Mouse (Mus musculus) bone marrow macrophage, adult 2 months (primary cell): ENCODE measurements at regions not wholly inside any gene's neighbourhood (a gene's known extent, or its start where the extent isn't known, plus 50 kb on each side); places are given as distances from the start of the nearest gene placed in this dataset.

Experiments used
- H3K27ac ChIP-seq: 2 replicates; pipeline ENCODE4 v1.5.1; 2012; ENCODE audit warnings: low read depth, low read length; ENCODE audit not compliant: insufficient read depth
- H3K4me1 ChIP-seq: 2 replicates; pipeline ENCODE4 v1.6.1; 2012; ENCODE audit warnings: low read length; ENCODE audit not compliant: control insufficient read depth, insufficient read depth
- H3K4me3 ChIP-seq: 2 replicates; pipeline ENCODE4 v1.5.1; 2012; ENCODE audit warnings: mild to moderate bottlenecking, low read length, moderate library complexity; ENCODE audit not compliant: insufficient read depth
- CTCF ChIP-seq: IDR thresholded peaks from 2 replicates; pipeline ENCODE4 v1.5.1; 2012; ENCODE audit warnings: low read depth, mild to moderate bottlenecking, low read length, moderate library complexity
- POLR2A ChIP-seq: IDR thresholded peaks from 2 replicates; pipeline ENCODE4 v1.6.1; 2012; ENCODE audit warnings: mild to moderate bottlenecking, low read depth, low read length, borderline replicate concordance

DNA sequence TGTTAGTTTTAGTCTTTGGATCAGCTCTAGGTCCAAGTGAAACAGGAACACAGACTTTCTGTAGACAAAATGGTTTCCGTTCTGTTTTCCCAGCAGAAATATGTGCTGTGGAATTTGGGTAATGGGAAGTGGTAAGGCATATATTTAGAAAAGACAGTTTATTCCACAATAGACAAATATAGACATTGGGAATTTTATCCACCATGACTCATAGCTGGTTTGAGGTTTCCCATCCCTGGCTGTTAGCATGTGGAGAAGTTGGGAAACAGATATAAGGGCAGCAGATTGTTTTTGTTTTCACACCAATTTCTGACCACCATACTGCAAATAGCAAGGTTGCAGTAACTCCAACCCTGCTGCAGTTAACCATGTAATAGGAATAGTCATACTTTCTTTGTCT is 385.0 kb upstream of the Adam34 start:
- no peak overlapping the region for H3K27ac ChIP-seq
- H3K4me1 ChIP-seq = no peaks in the 10 kb centered on the region
- TF ChIP-seq POLR2A (no peak), CTCF (no peak)
- no peak overlapping the region for H3K4me3 ChIP-seq

DNA sequence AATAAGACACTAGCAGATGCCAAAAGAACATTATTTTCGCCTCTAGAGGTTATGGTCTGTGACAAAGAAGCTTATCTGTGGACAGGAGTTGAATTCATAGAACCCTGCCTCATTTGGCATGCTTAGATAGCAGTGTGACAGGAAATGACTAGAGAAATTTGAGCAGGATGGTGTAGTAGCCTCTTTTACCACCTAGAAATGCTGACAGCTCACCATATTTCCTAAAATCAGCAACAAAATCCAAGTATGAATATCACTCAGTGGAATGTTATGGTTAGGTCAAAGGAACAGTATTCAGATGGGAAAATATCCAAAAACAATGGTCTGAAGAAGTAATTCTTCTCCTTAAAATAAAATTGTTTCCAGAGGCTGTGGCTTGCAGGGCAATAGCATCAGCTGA is 383.6 kb upstream of the Adam34 start:
- Histone ChIP-seq H3K4me1 (no peaks in the 10 kb centered on the region), H3K4me3 (no peak overlapping the region), H3K27ac (no peak overlapping the region)
- TF ChIP-seq CTCF (no peak), POLR2A (no peak)

DNA sequence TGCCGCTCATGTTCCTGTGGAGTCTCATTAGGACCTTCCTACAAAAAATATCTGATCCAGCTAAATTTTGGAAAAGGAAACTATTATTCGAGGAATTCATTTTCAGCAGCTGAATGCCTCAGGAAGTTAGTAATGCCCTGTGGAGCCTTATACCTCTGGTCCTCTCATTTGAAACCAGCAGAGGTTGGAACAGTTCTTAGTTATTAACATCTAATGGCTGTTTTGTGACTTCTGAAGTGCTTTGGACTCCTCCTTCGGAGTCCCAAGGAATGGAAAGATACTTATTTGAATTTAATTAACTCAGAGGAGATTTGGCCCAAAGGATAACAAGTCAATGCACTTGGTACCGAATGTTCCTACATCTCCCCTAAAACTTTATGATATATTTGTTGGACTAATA is 372.2 kb upstream of the Adam34 start:
- H3K27ac ChIP-seq = no peak overlapping the region
- no peaks in the 10 kb centered on the region for H3K4me1 ChIP-seq
- no peak overlapping the region for H3K4me3 ChIP-seq
- no peak for TF ChIP-seq CTCF
- TF ChIP-seq POLR2A = no peak

DNA sequence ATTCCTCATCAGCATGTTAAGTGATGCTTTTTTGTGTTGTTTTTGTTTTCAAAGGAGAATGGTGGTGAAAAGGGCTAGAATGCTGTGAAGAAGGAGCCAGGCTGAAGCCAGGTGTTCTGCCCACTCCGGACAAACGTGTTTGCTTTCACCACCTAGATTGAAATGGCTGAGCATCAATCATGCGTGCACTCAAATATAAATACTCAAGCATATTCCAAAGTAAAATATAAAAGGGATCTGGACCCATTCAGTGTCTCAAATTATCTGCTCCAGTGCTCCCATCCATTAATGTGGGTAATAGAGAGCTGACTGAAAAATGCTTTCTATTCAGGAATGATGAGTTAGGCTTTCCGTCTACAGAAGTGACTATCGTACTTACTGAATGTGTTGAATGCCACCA is 349.0 kb upstream of the Adam34 start:
- no peak for TF ChIP-seq CTCF
- TF ChIP-seq POLR2A = no peak
- Histone ChIP-seq H3K4me3 (no peak overlapping the region), H3K4me1 (no peaks in the 10 kb centered on the region), H3K27ac (no peak overlapping the region)

DNA sequence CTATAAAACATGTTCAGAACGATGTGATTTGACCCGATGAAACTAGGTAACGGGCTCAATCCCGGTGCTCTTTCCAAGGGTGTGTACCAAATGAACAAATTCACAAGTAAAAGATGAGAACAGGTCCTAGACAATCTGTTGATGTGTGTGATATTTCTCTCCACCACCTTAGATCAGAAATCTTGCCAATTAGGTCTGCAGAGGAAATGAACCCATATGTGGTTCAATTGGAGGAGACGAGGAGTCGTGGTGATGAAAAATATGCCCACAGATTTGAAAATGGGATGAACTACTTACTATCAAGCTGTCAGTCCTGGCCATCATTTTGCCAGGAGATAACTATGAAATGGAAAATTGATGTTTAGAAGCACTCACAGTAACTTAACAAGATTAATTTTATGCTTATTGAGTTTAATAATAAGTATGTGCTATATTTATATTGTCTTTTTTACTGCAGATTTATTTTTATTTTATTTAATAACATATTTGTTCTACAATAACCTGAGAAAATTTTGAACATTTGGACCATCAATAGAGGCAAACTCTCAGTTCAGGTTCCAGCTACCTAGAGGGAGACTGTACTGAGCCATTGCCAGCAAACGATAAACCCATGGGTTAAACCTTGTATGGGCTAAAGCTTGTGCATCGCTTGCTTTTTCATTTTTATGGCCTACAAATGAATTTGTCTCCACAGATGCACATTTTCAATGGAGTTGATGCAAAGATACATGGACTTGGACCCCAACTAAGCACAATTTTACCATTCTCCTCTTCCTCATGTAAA is 332.9 kb upstream of the Adam34 start:
- no peak for TF ChIP-seq POLR2A
- no peak for TF ChIP-seq CTCF

DNA sequence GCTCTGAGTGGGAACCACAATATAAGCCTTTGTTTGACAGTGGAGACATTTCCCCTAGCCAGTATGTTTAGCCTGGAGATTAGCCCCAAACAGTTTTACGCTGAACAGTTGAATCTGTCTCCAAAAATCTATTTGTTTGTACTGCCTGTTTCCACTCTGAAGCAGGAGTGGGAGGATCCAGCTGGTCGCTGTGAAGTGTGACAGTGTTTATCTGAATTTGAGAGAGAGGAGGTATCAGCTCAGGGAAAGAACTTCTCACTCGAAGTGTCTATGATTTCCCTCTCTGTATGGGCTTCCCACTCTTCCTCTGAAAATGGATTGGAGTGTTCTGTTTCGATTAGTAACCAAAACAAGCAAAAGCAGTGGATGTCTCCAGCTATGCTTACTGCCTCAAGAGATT is 324.4 kb upstream of the Adam34 start:
- no peak overlapping the region for H3K4me3 ChIP-seq
- no peaks in the 10 kb centered on the region for H3K4me1 ChIP-seq
- no peak for TF ChIP-seq CTCF
- TF ChIP-seq POLR2A = no peak
- no peak overlapping the region for H3K27ac ChIP-seq

More for the DNA sequence above, 332.9 kb upstream of the Adam34 start:
- H3K4me1 ChIP-seq = no peaks in the 10 kb centered on the region
- H3K4me3 ChIP-seq = no peak overlapping the region
- no peak overlapping the region for H3K27ac ChIP-seq

DNA sequence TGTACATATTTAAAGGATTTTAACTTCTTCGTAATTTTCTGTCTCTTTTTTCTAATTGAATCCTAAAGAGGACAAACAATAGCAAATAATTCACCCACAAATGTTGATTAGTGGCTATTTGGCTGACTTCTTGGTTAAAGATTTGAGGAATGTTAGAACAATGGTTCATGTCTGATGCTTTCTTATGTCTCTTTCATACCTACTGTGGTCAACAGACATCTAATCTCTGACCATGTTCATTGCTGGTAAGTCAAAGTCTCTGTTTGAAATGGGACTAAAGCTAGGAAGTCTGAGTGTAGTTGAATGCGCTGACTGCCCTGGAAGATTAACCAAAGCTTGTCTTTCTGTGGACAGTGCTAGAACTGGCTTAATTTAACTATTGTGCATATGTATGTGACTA is 321.5 kb upstream of the Adam34 start:
- no peak overlapping the region for H3K4me3 ChIP-seq
- H3K27ac ChIP-seq = no peak overlapping the region
- no peak for TF ChIP-seq POLR2A
- TF ChIP-seq CTCF = no peak
- no peaks in the 10 kb centered on the region for H3K4me1 ChIP-seq

DNA sequence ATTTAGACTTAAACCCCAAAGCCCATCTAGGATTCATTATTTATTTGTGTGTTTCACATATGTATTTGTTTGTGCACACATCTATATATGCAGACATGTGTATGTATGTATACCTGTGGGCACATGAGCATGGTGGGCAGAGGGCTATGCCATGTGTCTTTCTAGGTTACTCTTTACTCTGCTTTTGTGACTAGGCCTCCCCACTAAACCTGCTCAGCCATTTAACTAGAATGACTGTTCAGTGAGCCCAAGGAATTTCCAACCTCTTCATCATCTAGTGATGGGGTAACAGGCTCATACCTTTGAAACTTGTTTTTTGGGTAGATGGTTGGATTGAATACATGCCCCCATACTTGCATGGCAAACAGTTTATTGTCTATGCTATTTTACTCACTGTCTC is 321.1 kb upstream of the Adam34 start:
- Histone ChIP-seq H3K4me1 (no peaks in the 10 kb centered on the region), H3K4me3 (no peak overlapping the region), H3K27ac (no peak overlapping the region)
- TF ChIP-seq POLR2A = no peak
- no peak for TF ChIP-seq CTCF

DNA sequence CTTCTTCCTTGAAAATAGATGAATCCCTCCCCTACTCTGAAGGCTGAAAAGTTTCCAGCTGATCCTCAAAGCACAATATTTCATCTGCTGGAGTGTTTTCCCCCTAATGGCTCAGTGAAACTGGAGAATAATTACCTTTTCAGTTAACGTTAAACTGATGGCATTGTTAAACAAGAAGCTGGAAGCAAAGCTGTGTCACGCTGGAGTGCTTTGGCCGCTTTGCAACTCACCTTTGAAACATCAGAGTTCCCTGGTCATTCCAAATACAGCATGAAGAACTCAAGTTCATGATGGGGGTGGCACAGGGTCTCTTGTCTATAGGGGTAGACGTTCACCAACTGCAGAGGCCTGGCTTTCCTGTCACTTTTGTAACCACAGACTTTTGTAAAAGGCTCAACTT is 317.9 kb upstream of the Adam34 start:
- H3K27ac ChIP-seq = no peak overlapping the region
- TF ChIP-seq CTCF (no peak), POLR2A (no peak)
- no peak overlapping the region for H3K4me3 ChIP-seq
- H3K4me1 ChIP-seq = no peaks in the 10 kb centered on the region

DNA sequence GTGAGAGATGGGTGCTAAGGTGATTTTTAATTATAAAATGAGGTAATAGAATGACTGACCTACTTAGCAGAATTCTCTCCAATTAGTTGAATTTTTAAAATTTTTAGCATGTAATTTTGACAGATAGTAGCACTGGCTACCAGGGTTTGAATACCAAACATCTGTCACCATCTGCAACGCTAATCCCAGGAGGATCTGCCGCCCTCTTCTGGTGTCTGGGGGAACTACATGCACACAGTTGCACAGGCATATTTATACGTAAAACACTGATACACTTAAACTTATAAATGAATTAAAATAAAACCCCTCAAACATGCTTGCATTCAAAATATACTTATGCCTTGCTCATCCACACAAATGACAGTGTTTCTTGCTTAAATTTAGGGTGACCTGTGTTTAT is 316.1 kb upstream of the Adam34 start:
- TF ChIP-seq POLR2A (no peak), CTCF (peak; percentile 47)
- no peak overlapping the region for H3K4me3 ChIP-seq
- H3K4me1 ChIP-seq = no peaks in the 10 kb centered on the region
- no peak overlapping the region for H3K27ac ChIP-seq

DNA sequence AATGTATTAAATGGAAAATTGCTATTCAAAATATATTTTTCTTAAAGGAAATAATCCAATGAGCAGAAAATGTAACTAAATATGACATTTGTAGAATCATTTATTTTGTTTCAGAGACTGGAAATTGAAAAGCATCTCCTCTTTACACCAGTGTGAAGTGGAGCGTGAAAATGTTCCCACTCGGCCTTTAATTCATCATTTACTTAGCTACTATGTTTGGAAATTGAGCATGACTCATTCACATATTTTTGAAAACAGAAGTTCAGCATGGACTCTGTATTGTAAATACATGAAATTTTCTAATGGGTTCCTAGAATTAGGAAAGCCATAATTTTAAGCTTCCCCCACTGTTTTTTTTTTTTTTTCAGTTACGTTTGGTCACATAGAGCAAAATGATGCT is 314.2 kb upstream of the Adam34 start:
- Histone ChIP-seq H3K4me1 (no peaks in the 10 kb centered on the region), H3K4me3 (no peak overlapping the region), H3K27ac (no peak overlapping the region)
- no peak for TF ChIP-seq CTCF
- TF ChIP-seq POLR2A = no peak
